Mouse (Mus musculus) neutrophil, adult 5-6 weeks (primary cell): ENCODE results near the gene Rragd. TPM values are rescaled to one million over a fixed set of nuclear protein-coding genes. Genes with fewer than 3 reads are reported as not detected.
A peak's percentile ranks its signal among the peaks of the same experiment; 100 is the strongest.
"Not testable (repeated sequence)": the region's sequence is repeated elsewhere in the genome, so short reads cannot be mapped to it uniquely, and the experiment has no call there.

ENCODE experiments used
- ATAC-seq: fragments of 151-379, 151-347 bp; 2 replicates; pipeline ENCODE4 v1.8.0; 2017; ENCODE audit warnings: mild to moderate bottlenecking, moderate TSS enrichment; ENCODE audit not compliant: insufficient number of reproducible peaks, poor library complexity, low FRiP score, severe bottlenecking; ENCODE audit errors: extremely low read depth
- total RNA-seq: library from RNA; stranded (forward); fragments of 200-1000 nt; gene quantifications from 2 replicates; pipeline ENCODE4 v1.2.3, GENCODE M21; 2017

The Rragd gene
- total RNA-seq, 1 experiment from 2014 or later = 1.7 TPM

DNA sequence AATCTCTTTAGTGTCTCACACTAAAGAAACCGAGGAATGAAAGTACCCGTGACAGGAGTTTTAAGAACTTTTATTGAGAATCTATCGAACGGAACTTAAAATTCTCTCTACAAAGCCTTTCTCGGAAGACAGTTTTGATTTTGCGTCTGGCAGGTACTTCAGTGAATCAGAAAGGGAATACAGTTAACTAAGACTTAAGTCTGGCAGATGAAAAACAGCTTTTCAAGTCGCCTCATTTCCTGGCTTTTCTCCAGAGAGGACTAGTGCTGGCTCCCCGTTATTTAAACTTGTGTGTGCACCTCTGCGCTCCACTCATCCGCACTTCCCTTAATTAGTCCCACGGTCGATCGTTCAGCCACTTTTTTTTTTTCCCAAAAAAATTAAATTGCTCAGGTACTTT, 1.4 kb downstream of the Rragd start:
- ATAC-seq = no peak

DNA sequence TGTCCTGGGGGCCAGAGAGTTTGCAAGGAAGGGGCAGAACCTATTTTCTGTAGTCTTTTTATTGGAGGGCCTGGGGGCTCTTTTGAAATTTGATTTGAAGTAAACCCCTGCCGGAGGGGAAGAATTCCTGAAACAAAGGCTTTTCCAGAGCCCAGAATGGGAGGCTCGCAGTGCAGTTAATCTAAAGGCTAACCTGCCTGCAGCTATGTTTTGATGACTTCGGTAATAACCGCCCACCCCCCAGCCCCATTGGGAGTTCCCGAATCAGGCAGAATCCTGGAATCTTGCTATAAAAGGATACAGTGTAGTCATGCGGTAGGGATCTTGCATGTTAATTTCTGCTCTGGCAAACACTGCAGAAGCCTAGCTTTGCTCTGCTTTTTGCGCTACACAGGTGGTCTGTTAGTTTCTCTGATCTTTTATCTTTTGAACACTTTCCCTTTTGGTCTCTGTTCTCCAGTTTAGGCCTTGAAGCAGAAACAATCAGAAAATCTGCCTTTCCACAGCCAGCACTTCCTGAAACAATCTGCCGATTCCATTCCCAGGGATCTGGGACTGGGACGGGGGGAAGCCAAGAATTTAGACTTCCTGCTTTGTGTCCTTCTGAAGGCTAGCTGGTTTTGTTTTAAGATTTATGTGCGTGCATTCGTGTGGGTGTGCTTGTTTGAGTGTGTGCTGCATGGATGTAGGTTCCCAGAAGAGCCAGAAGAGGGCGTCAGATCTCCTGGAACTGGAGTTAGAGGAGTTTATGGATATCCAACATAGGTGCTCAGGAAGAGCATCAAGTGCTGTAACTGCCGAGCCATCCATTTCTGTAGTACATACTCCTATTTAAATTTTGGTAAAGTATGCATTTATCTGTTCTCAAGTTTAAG, 2.2 kb downstream of the Rragd start:
- no peak for ATAC-seq

DNA sequence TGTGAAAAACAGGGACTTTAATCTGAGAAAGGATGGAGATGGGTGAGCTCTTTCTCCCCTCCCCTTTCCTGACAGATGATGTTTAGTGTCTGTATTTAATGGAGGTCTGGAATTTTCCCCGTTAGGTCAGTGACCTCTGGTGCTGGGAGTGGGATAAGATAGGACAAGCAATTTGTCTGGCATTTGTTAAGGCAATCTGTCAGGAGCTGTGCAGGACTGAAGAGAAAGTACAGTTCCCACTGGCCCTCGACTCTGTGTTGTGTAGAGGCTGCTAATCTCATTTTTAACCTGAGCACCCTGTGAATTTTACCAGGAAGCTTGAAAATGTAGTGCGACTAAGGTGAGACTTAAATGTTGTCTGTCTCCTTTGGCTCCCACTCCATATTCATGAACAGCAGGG, 2.8 kb downstream of the Rragd start:
- no peak for ATAC-seq

DNA sequence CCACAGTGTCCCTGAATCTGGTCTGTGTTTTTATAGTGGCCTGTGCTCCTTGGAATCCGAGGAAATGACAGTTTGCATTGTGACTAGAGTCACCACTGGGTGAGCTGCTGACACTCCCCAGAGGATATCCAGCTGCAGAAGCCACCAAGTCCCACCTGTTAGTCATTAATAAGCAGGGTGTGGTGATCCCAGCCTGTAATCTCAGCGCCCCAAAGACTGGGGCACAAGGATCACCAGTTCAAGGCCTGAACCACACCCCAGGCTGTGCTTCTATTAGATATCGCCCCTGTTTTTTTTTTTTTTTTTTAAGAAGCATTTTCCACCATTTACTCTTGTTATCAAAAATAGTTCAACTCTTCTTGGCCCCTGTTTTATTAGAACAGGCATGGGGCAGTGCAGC, 4.2 kb downstream of the Rragd start:
- no peak for ATAC-seq

DNA sequence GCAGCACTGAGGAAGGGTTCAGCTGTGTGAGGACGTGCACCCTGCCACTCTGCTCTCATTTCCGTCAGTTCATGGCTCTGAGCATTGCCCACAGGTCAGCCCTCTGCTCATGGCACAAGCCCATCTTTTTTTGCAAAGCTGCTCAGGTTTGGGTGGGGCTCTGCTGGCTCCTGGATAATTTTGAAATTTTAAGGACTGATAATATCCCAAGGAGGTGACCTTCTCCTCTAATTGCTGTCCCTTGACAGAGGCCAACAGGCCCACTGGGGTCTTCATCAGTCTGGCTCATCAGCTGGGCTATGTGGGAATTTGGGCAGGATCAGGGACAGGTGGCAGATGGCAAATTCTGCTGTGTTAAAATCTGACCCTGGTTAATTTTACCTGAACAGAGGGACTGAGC, 6.5 kb downstream of the Rragd start:
- no peak for ATAC-seq

DNA sequence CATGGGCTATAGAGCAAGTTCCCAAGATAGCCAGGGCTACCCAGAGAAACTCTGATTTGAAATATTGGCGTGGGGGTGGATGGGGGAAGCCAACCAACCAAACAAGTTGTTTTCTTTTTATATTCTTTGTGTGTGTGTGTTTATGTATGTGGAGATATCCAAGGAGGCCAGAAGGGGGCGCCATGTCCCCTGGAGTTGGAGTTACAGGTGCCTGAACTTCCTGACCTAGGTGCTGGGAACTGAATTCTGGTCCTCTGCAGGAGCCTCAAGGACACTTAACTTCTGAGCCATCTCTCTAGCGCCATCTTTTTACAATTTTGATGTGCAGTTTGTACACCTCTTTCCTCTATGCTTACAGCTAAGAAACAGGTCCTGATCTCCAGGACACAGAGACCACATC, 11.3 kb downstream of the Rragd start:
- ATAC-seq = no peak

DNA sequence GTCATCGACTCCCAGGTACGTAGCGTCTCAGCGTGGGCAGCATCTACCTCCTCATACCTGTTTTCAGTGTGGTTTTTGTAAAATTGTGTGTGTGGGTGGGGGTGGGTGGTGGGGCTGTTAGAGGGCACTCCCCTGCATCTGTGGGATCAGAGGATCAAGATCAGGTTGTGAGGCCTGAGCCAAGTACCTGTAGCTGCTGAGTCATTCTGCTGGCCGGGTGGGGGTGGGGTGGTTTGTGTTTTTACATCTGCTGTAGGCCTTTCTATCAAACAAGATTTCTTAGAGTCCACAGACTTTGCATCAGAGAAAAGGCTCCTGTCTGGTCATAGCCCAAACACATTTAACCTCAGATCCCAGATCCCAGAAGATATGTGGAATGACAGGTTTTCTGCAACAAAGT, 13.2 kb downstream of the Rragd start:
- ATAC-seq = no peak

GRCm38 (mm10) chr4:32997571-32997970, 14.7 kb downstream of the Rragd start:
- ATAC-seq = no peak

GRCm38 (mm10) chr4:32998996-32999395, 16.2 kb downstream of the Rragd start:
- no peak for ATAC-seq

GRCm38 (mm10) chr4:33002081-33002480, 19.2 kb downstream of the Rragd start:
- ATAC-seq = no peak

- ATAC-seq = not testable (repeated sequence)
Observed at GRCm38 (mm10) chr4:33005595-33006470, 23.0 kb downstream of the Rragd start.

DNA sequence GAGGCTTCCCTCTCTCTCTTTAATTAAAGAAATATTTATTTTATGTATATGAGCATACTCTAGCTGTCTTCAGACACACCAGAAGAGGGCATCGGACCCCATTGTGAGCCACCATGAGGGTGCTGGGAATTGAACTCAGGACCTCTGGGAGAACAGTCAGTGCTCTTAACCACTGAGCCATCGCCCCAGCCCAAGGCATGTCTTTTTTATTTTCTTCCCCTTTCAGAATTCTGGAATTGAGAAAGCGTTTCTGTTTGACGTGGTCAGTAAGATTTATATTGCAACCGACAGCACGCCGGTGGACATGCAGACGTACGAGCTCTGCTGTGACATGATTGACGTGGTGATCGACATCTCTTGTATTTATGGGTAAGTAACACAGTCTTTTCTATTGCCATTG, 24.0 kb downstream of the Rragd start:
- ATAC-seq = no peak

GRCm38 (mm10) chr4:33007443-33008217, 24.8 kb downstream of the Rragd start:
- no peak for ATAC-seq

- ATAC-seq = no peak
Observed at GRCm38 (mm10) chr4:33010078-33010477, 27.2 kb downstream of the Rragd start.

- no peak for ATAC-seq
Observed at GRCm38 (mm10) chr4:33012484-33012883, 29.6 kb downstream of the Rragd start.

DNA sequence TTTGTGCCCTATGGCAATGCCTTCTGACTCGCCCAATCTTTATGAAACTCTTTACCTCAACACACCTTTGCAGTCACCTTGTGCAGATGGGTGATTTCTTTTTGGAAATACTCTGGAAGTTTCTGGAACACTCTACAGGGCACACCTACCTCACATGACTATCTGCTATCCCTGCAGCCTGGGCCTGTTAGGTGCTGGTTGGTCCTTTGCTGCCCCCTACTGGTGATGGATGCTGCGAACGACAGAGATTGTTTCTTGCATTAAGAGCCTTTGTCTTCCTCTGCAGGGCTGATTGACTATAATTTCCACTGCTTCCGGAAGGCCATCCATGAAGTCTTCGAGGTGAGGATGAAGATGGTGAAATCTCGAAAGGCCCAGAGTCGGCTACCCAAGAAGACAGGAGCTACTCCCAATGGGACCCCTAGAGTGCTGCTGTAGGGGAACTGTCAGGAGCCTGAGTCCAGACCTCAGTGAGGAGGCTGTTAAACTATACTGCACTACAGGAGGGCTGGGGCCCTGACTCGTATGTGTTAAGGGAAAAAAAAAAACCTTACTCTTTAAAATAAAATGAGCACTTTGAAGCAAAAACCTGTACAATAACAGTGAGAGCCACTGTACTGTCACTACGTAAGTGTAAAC, 35.6 kb downstream of the Rragd start:
- ATAC-seq = peak; percentile 86

- no peak for ATAC-seq
Observed at GRCm38 (mm10) chr4:33024420-33024819, 41.6 kb downstream of the Rragd start.

- no peak for ATAC-seq
Observed at GRCm38 (mm10) chr4:33029104-33029503, 46.3 kb downstream of the Rragd start.
